Mouse (Mus musculus): ENCODE results near the gene Dhcr7. TPM values are rescaled to one million over a fixed set of nuclear protein-coding genes. Genes with fewer than 3 reads are reported as not detected.

Gene Dhcr7
- 59.2 and 64.8 TPM in 2 replicates for polyA plus RNA-seq (2014; fragmentation: Nextera tagmentation; extraction: Ambion mirVana)

GRCm38 (mm10) chr7:143822375-143823265, at the start of gene Dhcr7, which contains the start of gene Nadsyn1:
Dhcr7 (plus strand) TSS chr7:143823145.
Nadsyn1 (minus strand) TSS chr7:143822849.
- Histone ChIP-seq H3K27ac (ENCODE audit: low read depth, low read length) (peak within 1 kb of the TSS; percentile 72; the same call in 1 of the 2 replicates), H3K9me3 (replicated peaks; ENCODE audit: control insufficient read depth, low read length) (no peaks in the 10 kb centered on the region), H3K4me2 (ENCODE audit: low read length) (peak within 1 kb of the TSS; percentile 64), H3K9ac (ENCODE audit: low read length) (peak within 1 kb of the TSS; percentile 70), H3K4me1 (ENCODE audit: control insufficient read depth, insufficient read depth, low read length) (peaks cover 10% of the 10 kb centered on the region), H3K4me3 (ENCODE audit: low read depth, low read length) (peak within 1 kb of the TSS; percentile 53), H3K36me3 (ENCODE audit: control insufficient read depth, insufficient read depth, low read length) (peaks cover 6% of the 10 kb centered on the region; the same call in 1 of the 2 replicates), H3K27me3 (replicated peaks; ENCODE audit: control insufficient read depth, insufficient read depth, low read length) (no peaks in the 10 kb centered on the region)
- WGBS: 1% methylated on average over 40 of the region's 40 CpGs
- DNase-seq (ENCODE audit: low spot score) (peak; percentile 99), ATAC-seq (peak; percentile 98)

- Histone ChIP-seq H3K36me3 (ENCODE audit: control insufficient read depth, insufficient read depth, low read length) (no peaks in the 10 kb centered on the region), H3K4me3 (ENCODE audit: low read depth, low read length) (no peak overlapping the region), H3K4me2 (ENCODE audit: low read length) (no peak overlapping the region), H3K4me1 (ENCODE audit: control insufficient read depth, insufficient read depth, low read length) (no peaks in the 10 kb centered on the region), H3K27me3 (replicated peaks; ENCODE audit: control insufficient read depth, insufficient read depth, low read length) (no peaks in the 10 kb centered on the region), H3K27ac (ENCODE audit: low read depth, low read length) (no peak overlapping the region), H3K9ac (ENCODE audit: low read length) (no peak overlapping the region), H3K9me3 (replicated peaks; ENCODE audit: control insufficient read depth, low read length) (no peaks in the 10 kb centered on the region)
- ATAC-seq (no peak), DNase-seq (ENCODE audit: low spot score) (no peak)
- WGBS: 35% methylated on average over 3 of the region's 3 CpGs
Observed at GRCm38 (mm10) chr7:143776137-143776536, 46.8 kb upstream of the Dhcr7 start.

DNA sequence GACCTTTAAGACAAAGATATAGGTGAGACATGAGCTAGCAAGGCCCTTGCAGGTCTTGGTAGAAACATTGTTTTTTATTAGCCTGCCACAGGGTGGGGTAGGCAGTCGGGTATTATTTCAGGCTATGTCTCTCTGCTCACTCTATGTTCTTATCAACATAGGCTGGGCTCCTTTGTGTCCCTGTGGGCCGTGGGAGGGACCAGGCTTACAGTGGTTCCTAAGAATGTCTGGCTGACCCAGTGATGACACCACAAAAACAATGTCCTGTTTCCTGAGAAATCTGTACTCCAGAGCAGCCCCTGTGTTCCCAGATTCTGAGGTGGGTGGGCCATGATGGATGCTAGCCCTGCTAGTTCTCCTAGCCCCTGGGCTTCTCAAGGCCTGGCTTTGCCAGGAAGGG, 45.6 kb upstream of the Dhcr7 start:
- Histone ChIP-seq H3K4me1 (ENCODE audit: control insufficient read depth, insufficient read depth, low read length) (no peaks in the 10 kb centered on the region), H3K9ac (ENCODE audit: low read length) (no peak overlapping the region), H3K27me3 (replicated peaks; ENCODE audit: control insufficient read depth, insufficient read depth, low read length) (no peaks in the 10 kb centered on the region), H3K9me3 (replicated peaks; ENCODE audit: control insufficient read depth, low read length) (no peaks in the 10 kb centered on the region), H3K36me3 (ENCODE audit: control insufficient read depth, insufficient read depth, low read length) (no peaks in the 10 kb centered on the region), H3K4me2 (ENCODE audit: low read length) (no peak overlapping the region), H3K4me3 (ENCODE audit: low read depth, low read length) (no peak overlapping the region), H3K27ac (ENCODE audit: low read depth, low read length) (no peak overlapping the region)
- no peak for ATAC-seq
- 66% methylated on average over 2 of the region's 2 CpGs for WGBS
- DNase-seq (ENCODE audit: low spot score): no peak

GRCm38 (mm10) chr7:143783378-143783995, 39.5 kb upstream of the Dhcr7 start:
- H3K9me3 ChIP-seq (replicated peaks; ENCODE audit: control insufficient read depth, low read length): no peaks in the 10 kb centered on the region
- DNase-seq (ENCODE audit: low spot score): no peak
- H3K36me3 ChIP-seq (ENCODE audit: control insufficient read depth, insufficient read depth, low read length): no peaks in the 10 kb centered on the region
- H3K27ac ChIP-seq (ENCODE audit: low read depth, low read length): peak overlapping the region; percentile 62; the same call in 1 of the 2 replicates
- no peaks in the 10 kb centered on the region for H3K27me3 ChIP-seq (replicated peaks; ENCODE audit: control insufficient read depth, insufficient read depth, low read length)
- peak overlapping the region; percentile 72 for H3K4me2 ChIP-seq (ENCODE audit: low read length)
- WGBS: 16% methylated on average over 5 of the region's 6 CpGs
- peak overlapping the region; percentile 68 for H3K9ac ChIP-seq (ENCODE audit: low read length)
- ATAC-seq: peak; percentile 67; the same call in 1 of the 2 replicates
- H3K4me3 ChIP-seq (ENCODE audit: low read depth, low read length): peak overlapping the region; percentile 43
- H3K4me1 ChIP-seq (ENCODE audit: control insufficient read depth, insufficient read depth, low read length): peaks cover 15% of the 10 kb centered on the region

GRCm38 (mm10) chr7:143783996-143784829, 38.7 kb upstream of the Dhcr7 start, which contains the start of gene Mrgpre:
Mrgpre (minus strand) TSS chr7:143784500.
- Histone ChIP-seq H3K4me2 (ENCODE audit: low read length) (peak within 1 kb of the TSS; percentile 72), H3K36me3 (ENCODE audit: control insufficient read depth, insufficient read depth, low read length) (no peaks in the 10 kb centered on the region), H3K4me1 (ENCODE audit: control insufficient read depth, insufficient read depth, low read length) (peaks cover 15% of the 10 kb centered on the region), H3K27me3 (replicated peaks; ENCODE audit: control insufficient read depth, insufficient read depth, low read length) (no peaks in the 10 kb centered on the region), H3K27ac (ENCODE audit: low read depth, low read length) (peak within 1 kb of the TSS; percentile 62; the same call in 1 of the 2 replicates), H3K4me3 (ENCODE audit: low read depth, low read length) (peak within 1 kb of the TSS; percentile 43), H3K9me3 (replicated peaks; ENCODE audit: control insufficient read depth, low read length) (no peaks in the 10 kb centered on the region), H3K9ac (ENCODE audit: low read length) (peak within 1 kb of the TSS; percentile 68)
- ATAC-seq: peak; percentile 87
- peak; percentile 75 for DNase-seq (ENCODE audit: low spot score)
- WGBS: 4% methylated on average over 20 of the region's 21 CpGs

DNA sequence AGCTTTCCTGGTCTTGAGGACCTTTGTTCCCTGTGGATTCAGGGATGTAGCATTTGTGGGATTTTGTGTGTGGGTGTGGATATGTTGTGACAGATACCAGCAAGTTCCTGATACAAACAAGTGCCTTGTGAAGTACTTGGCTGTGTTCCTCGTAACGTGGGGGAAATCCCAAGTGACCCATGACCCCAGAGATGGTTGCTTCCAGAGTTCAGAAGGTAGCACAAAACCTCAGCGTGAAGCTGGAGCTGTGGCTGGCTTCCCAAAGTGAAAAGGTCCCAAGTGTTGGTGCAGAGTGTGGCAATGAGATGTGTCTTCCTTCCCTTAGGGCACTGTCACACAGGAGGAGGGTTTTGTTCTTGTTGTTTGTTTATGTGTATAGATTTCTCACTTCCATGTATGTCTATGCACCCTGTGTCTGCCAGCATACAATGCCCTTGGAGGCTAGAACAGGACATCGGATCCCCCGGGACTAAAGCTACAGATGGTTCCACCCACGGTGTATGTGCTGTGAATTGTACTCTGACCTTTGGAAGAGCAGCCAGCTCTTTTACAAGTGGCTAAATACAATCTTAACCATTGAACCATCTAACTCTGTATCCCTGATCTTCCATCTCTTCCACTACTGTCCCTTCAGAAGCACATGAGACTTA, 30.5 kb upstream of the Dhcr7 start:
- H3K9ac ChIP-seq (ENCODE audit: low read length): no peak overlapping the region
- H3K36me3 ChIP-seq (ENCODE audit: control insufficient read depth, insufficient read depth, low read length): peaks cover 22% of the 10 kb centered on the region

GRCm38 (mm10) chr7:143793121-143793520, 29.8 kb upstream of the Dhcr7 start:
- Histone ChIP-seq H3K4me1 (ENCODE audit: control insufficient read depth, insufficient read depth, low read length) (no peaks in the 10 kb centered on the region), H3K4me3 (ENCODE audit: low read depth, low read length) (no peak overlapping the region), H3K4me2 (ENCODE audit: low read length) (no peak overlapping the region), H3K27ac (ENCODE audit: low read depth, low read length) (no peak overlapping the region), H3K27me3 (replicated peaks; ENCODE audit: control insufficient read depth, insufficient read depth, low read length) (no peaks in the 10 kb centered on the region), H3K9ac (ENCODE audit: low read length) (no peak overlapping the region), H3K9me3 (replicated peaks; ENCODE audit: control insufficient read depth, low read length) (no peaks in the 10 kb centered on the region), H3K36me3 (ENCODE audit: control insufficient read depth, insufficient read depth, low read length) (peaks cover 28% of the 10 kb centered on the region)
- 54% methylated on average over 4 of the region's 4 CpGs for WGBS
- peak; percentile 21 for DNase-seq (ENCODE audit: low spot score)
- ATAC-seq: no peak

More for the DNA sequence above, 30.5 kb upstream of the Dhcr7 start:
- no peak overlapping the region for H3K4me3 ChIP-seq (ENCODE audit: low read depth, low read length)
- no peak overlapping the region for H3K27ac ChIP-seq (ENCODE audit: low read depth, low read length)
- ATAC-seq: no peak
- DNase-seq (ENCODE audit: low spot score): no peak
- H3K4me2 ChIP-seq (ENCODE audit: low read length): no peak overlapping the region
- H3K9me3 ChIP-seq (replicated peaks; ENCODE audit: control insufficient read depth, low read length): no peaks in the 10 kb centered on the region
- WGBS: 80% methylated on average over 6 of the region's 6 CpGs
- no peaks in the 10 kb centered on the region for H3K27me3 ChIP-seq (replicated peaks; ENCODE audit: control insufficient read depth, insufficient read depth, low read length)
- H3K4me1 ChIP-seq (ENCODE audit: control insufficient read depth, insufficient read depth, low read length): no peaks in the 10 kb centered on the region

GRCm38 (mm10) chr7:143798783-143799182, 24.2 kb upstream of the Dhcr7 start:
- Histone ChIP-seq H3K27ac (ENCODE audit: low read depth, low read length) (no peak overlapping the region), H3K4me2 (ENCODE audit: low read length) (no peak overlapping the region), H3K36me3 (ENCODE audit: control insufficient read depth, insufficient read depth, low read length) (peaks cover 62% of the 10 kb centered on the region), H3K4me1 (ENCODE audit: control insufficient read depth, insufficient read depth, low read length) (no peaks in the 10 kb centered on the region), H3K9me3 (replicated peaks; ENCODE audit: control insufficient read depth, low read length) (no peaks in the 10 kb centered on the region), H3K27me3 (replicated peaks; ENCODE audit: control insufficient read depth, insufficient read depth, low read length) (no peaks in the 10 kb centered on the region), H3K4me3 (ENCODE audit: low read depth, low read length) (no peak overlapping the region), H3K9ac (ENCODE audit: low read length) (no peak overlapping the region)
- DNase-seq (ENCODE audit: low spot score) (no peak), ATAC-seq (no peak)
- WGBS: 86% methylated on average over 4 of the region's 4 CpGs

Data from forebrain, embryonic 14.5 days (tissue).